Mouse (Mus musculus): ENCODE measurements around the gene Ift81. TPM values are rescaled to one million over a fixed set of nuclear protein-coding genes. Genes with fewer than 3 reads are reported as not detected.

The Ift81 gene
- total and polyA plus RNA-seq, 2 experiments = 0.38 to 3.0 TPM

DNA sequence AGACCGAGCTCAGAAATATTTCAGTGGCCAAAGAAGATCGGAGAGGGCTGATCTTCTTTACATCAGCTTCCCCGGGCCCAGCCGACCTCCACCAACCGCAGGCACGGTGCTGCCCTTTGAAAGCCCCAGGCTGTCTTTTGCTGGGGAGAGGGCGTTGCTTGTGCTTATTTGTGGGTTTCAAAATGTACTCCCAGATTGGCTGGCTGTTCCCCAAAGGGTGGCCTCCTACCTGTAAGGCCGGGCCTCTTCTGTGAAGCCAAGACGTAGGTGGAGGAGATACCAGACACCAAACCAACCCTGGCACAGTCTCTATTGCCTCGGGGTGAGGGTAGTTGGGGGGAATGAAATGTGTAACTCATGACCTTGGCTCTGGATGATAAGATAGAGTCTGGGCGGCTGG lies 31.7 kb upstream of the Ift81 start:
- H3K36me3 ChIP-seq (ENCODE audit: control insufficient read depth, insufficient read depth, low read length) = no peaks in the 10 kb centered on the region
- no peak overlapping the region for H3K27ac ChIP-seq (replicated peaks; ENCODE audit: insufficient read depth, low read depth, low read length)
- no peaks in the 10 kb centered on the region for H3K4me1 ChIP-seq (ENCODE audit: control insufficient read depth, insufficient read depth, low read length)
- 91% methylated on average over 11 of the region's 11 CpGs for WGBS
- no peak overlapping the region for H3K9ac ChIP-seq (ENCODE audit: low read depth, low read length)
- H3K4me3 ChIP-seq (ENCODE audit: insufficient read depth, low read depth, low read length) = no peak overlapping the region
- no peak for DNase-seq (ENCODE audit: extremely low read depth, low read depth, low spot score)
- H3K79me2 ChIP-seq (ENCODE audit: control insufficient read depth, insufficient read depth, low read length) = no peaks in the 10 kb centered on the region
- no peaks in the 10 kb centered on the region for H3K27me3 ChIP-seq (ENCODE audit: control insufficient read depth, insufficient read depth, low read length)
- TF ChIP-seq POLR2A (IDR thresholded peaks at IDR 0.05; ENCODE audit: extremely low read depth, insufficient read depth, low read length) = no peak
- TF ChIP-seq CTCF (IDR thresholded peaks at IDR 0.05; ENCODE audit: low read depth, low read length) = no peak

DNA sequence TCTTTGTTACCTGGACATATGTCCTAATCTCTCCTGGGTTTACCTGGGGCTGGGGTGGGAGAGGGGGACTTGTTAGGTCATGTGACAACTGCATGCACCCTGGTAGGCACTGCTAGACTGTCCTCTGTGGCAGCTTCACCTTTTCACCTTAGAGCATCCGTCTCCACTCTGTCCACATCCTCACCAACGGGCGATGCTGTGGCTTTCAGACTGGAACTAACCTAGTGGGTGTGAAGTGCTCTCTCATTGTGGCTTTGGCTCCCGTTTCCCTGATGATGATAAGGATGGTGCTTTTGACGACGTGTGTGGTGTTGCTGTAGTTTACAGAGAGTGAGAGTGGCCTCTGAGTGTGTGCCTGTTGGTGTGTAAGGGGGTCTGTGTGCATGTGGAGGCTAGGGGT lies 31.0 kb upstream of the Ift81 start:
- no peak overlapping the region for H3K27ac ChIP-seq (replicated peaks; ENCODE audit: insufficient read depth, low read depth, low read length)
- no peaks in the 10 kb centered on the region for H3K79me2 ChIP-seq (ENCODE audit: control insufficient read depth, insufficient read depth, low read length)
- H3K4me1 ChIP-seq (ENCODE audit: control insufficient read depth, insufficient read depth, low read length) = no peaks in the 10 kb centered on the region
- 80% methylated on average over 6 of the region's 6 CpGs for WGBS
- H3K27me3 ChIP-seq (ENCODE audit: control insufficient read depth, insufficient read depth, low read length) = no peaks in the 10 kb centered on the region
- TF ChIP-seq POLR2A (IDR thresholded peaks at IDR 0.05; ENCODE audit: extremely low read depth, insufficient read depth, low read length) = no peak
- H3K4me3 ChIP-seq (ENCODE audit: insufficient read depth, low read depth, low read length) = no peak overlapping the region
- H3K9ac ChIP-seq (ENCODE audit: low read depth, low read length) = no peak overlapping the region
- H3K36me3 ChIP-seq (ENCODE audit: control insufficient read depth, insufficient read depth, low read length) = no peaks in the 10 kb centered on the region
- no peak for DNase-seq (ENCODE audit: extremely low read depth, low read depth, low spot score)

GRCm38 (mm10) chr5:122644111-122644607 lies 29.8 kb upstream of the Ift81 start:
- Histone ChIP-seq H3K27ac (replicated peaks; ENCODE audit: insufficient read depth, low read depth, low read length) (peak overlapping the region; percentile 42), H3K36me3 (ENCODE audit: control insufficient read depth, insufficient read depth, low read length) (no peaks in the 10 kb centered on the region), H3K4me1 (ENCODE audit: control insufficient read depth, insufficient read depth, low read length) (no peaks in the 10 kb centered on the region), H3K79me2 (ENCODE audit: control insufficient read depth, insufficient read depth, low read length) (no peaks in the 10 kb centered on the region), H3K4me3 (ENCODE audit: insufficient read depth, low read depth, low read length) (peak overlapping the region; percentile 70), H3K27me3 (ENCODE audit: control insufficient read depth, insufficient read depth, low read length) (no peaks in the 10 kb centered on the region), H3K9ac (ENCODE audit: low read depth, low read length) (peak overlapping the region; percentile 61)
- WGBS = 78% methylated on average over 15 of the region's 15 CpGs
- TF ChIP-seq POLR2A (IDR thresholded peaks at IDR 0.05; ENCODE audit: extremely low read depth, insufficient read depth, low read length) (no peak), CTCF (IDR thresholded peaks at IDR 0.05; ENCODE audit: low read depth, low read length) (no peak)
- no peak for DNase-seq (ENCODE audit: extremely low read depth, low read depth, low spot score)

GRCm38 (mm10) chr5:122643701-122644100 lies 29.4 kb upstream of the Ift81 start, which contains the start of gene P2rx7:
P2rx7 (plus strand) TSS chr5:122643911.
- Histone ChIP-seq H3K4me3 (ENCODE audit: insufficient read depth, low read depth, low read length) (peak within 1 kb of the TSS; percentile 70), H3K4me1 (ENCODE audit: control insufficient read depth, insufficient read depth, low read length) (no peaks in the 10 kb centered on the region), H3K27ac (replicated peaks; ENCODE audit: insufficient read depth, low read depth, low read length) (peak within 1 kb of the TSS; percentile 42), H3K36me3 (ENCODE audit: control insufficient read depth, insufficient read depth, low read length) (no peaks in the 10 kb centered on the region), H3K27me3 (ENCODE audit: control insufficient read depth, insufficient read depth, low read length) (no peaks in the 10 kb centered on the region), H3K79me2 (ENCODE audit: control insufficient read depth, insufficient read depth, low read length) (no peaks in the 10 kb centered on the region), H3K9ac (ENCODE audit: low read depth, low read length) (peak within 1 kb of the TSS; percentile 61)
- WGBS = 52% methylated on average over 12 of the region's 12 CpGs
- no peak for DNase-seq (ENCODE audit: extremely low read depth, low read depth, low spot score)
- TF ChIP-seq POLR2A (IDR thresholded peaks at IDR 0.05; ENCODE audit: extremely low read depth, insufficient read depth, low read length) (no peak), CTCF (IDR thresholded peaks at IDR 0.05; ENCODE audit: low read depth, low read length) (no peak)

DNA sequence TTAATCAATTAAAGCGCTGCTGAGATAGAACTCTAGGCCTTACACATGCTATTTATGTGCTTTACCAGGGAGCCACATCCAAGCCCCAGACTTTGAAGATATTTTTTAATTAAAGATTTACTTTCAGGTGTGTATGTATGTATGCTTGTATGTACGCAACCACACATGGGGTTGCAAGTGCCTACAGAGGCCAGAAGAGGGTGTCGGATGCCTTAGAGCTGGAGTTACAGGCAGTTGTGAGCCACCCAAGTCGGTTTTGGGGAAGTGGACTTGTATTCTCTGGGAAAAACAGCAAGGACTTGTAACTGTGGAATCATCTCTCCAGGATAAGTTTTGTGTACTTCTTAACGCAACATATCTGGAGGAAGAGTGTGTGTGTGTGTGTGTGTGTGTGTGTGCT lies 25.7 kb upstream of the Ift81 start:
- 91% methylated on average over 5 of the region's 5 CpGs for WGBS
- DNase-seq (ENCODE audit: extremely low read depth, low read depth, low spot score) = no peak
- TF ChIP-seq POLR2A (IDR thresholded peaks at IDR 0.05; ENCODE audit: extremely low read depth, insufficient read depth, low read length) = no peak
- TF ChIP-seq CTCF (IDR thresholded peaks at IDR 0.05; ENCODE audit: low read depth, low read length) = peak; percentile 40
- Histone ChIP-seq H3K36me3 (ENCODE audit: control insufficient read depth, insufficient read depth, low read length) (no peaks in the 10 kb centered on the region), H3K79me2 (ENCODE audit: control insufficient read depth, insufficient read depth, low read length) (no peaks in the 10 kb centered on the region), H3K4me1 (ENCODE audit: control insufficient read depth, insufficient read depth, low read length) (no peaks in the 10 kb centered on the region), H3K27ac (replicated peaks; ENCODE audit: insufficient read depth, low read depth, low read length) (no peak overlapping the region), H3K27me3 (ENCODE audit: control insufficient read depth, insufficient read depth, low read length) (no peaks in the 10 kb centered on the region), H3K9ac (ENCODE audit: low read depth, low read length) (no peak overlapping the region), H3K4me3 (ENCODE audit: insufficient read depth, low read depth, low read length) (no peak overlapping the region)

DNA sequence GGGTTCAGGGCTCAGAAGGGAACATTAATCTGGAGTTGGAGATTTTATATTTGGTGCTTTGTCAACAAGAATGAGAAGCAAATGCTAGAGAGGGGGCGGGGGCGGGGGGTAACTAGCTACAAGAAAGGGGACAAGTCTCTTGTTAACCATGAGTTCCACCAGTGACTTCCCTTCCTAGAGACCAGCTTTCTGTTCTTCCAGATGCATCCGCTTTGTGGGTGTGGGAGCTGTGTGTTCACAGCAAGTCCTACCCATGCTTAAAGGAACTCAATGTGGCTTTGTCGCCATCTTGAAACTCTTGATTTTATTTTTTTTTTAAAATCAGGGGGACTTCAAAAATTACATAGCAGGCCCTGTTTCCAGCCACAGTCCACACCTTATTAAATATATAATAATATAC lies 25.2 kb upstream of the Ift81 start:
- H3K4me1 ChIP-seq (ENCODE audit: control insufficient read depth, insufficient read depth, low read length) = no peaks in the 10 kb centered on the region
- H3K9ac ChIP-seq (ENCODE audit: low read depth, low read length) = no peak overlapping the region
- no peaks in the 10 kb centered on the region for H3K79me2 ChIP-seq (ENCODE audit: control insufficient read depth, insufficient read depth, low read length)
- H3K36me3 ChIP-seq (ENCODE audit: control insufficient read depth, insufficient read depth, low read length) = no peaks in the 10 kb centered on the region
- DNase-seq (ENCODE audit: extremely low read depth, low read depth, low spot score) = no peak
- TF ChIP-seq CTCF (IDR thresholded peaks at IDR 0.05; ENCODE audit: low read depth, low read length) (no peak), POLR2A (IDR thresholded peaks at IDR 0.05; ENCODE audit: extremely low read depth, insufficient read depth, low read length) (no peak)
- H3K4me3 ChIP-seq (ENCODE audit: insufficient read depth, low read depth, low read length) = no peak overlapping the region
- no peaks in the 10 kb centered on the region for H3K27me3 ChIP-seq (ENCODE audit: control insufficient read depth, insufficient read depth, low read length)
- no peak overlapping the region for H3K27ac ChIP-seq (replicated peaks; ENCODE audit: insufficient read depth, low read depth, low read length)
- 96% methylated on average over 4 of the region's 4 CpGs for WGBS
